Mouse (Mus musculus) heart, embryonic 12.5 days (tissue): Measurements from ENCODE around the gene Wdr34. TPM values are rescaled to one million over a fixed set of nuclear protein-coding genes. Genes with fewer than 3 reads are reported as not detected.

ENCODE experiments used
- ATAC-seq: fragments of 200-750 bp; cut with Nextera tagmentation; 2 replicates; pipeline ENCODE4 v1.8.0; 2017; ENCODE audit warnings: moderate TSS enrichment, moderate library complexity; ENCODE audit not compliant: insufficient number of reproducible peaks, low FRiP score
- H3K27ac ChIP-seq: fragments of 300-500 bp; sonication (generic); 2 replicates; pipeline ENCODE4 v1.5.1; 2016; ENCODE audit warnings: mild to moderate bottlenecking, moderate library complexity; ENCODE audit not compliant: poor library complexity, severe bottlenecking
- H3K27me3 ChIP-seq: fragments of 300-500 bp; sonication (generic); replicated peaks from 2 replicates; pipeline ENCODE4 v1.6.1; 2016; ENCODE audit warnings: mild to moderate bottlenecking, moderate library complexity
- H3K36me3 ChIP-seq: fragments of 300-500 bp; sonication (generic); 2 replicates; pipeline ENCODE4 v1.6.1; 2016; ENCODE audit warnings: mild to moderate bottlenecking, moderate library complexity
- H3K4me1 ChIP-seq: fragments of 300-500 bp; sonication (generic); replicated peaks from 2 replicates; pipeline ENCODE4 v1.6.1; 2016; ENCODE audit warnings: mild to moderate bottlenecking
- H3K4me2 ChIP-seq: fragments of 300-500 bp; sonication (generic); 2 replicates; pipeline ENCODE4 v1.6.1; 2016; ENCODE audit warnings: mild to moderate bottlenecking, moderate library complexity
- H3K4me3 ChIP-seq: fragments of 300-500 bp; sonication (generic); 2 replicates; pipeline ENCODE4 v1.5.1; 2016; ENCODE audit warnings: mild to moderate bottlenecking
- H3K9ac ChIP-seq: fragments of 300-500 bp; sonication (generic); 2 replicates; pipeline ENCODE4 v1.6.1; 2016; ENCODE audit warnings: mild to moderate bottlenecking, moderate library complexity
- H3K9me3 ChIP-seq: fragments of 300-500 bp; sonication (generic); replicated peaks from 2 replicates; pipeline ENCODE4 v1.6.1; 2016; ENCODE audit warnings: mild to moderate bottlenecking, moderate library complexity
- WGBS: fragments of 180-500 bp; shearing (Covaris S2); methylation state at CpG from one replicate; pipeline ENCODE4 v1.1.7; 2016; 5-methylcytosine and 5-hydroxymethylcytosine counted together
- polyA plus RNA-seq: library from polyadenylated mRNA; unstranded; fragments of >200 nt; fragmentation: Nextera tagmentation; extraction: Ambion mirVana; gene quantifications from 2 replicates; pipeline ENCODE4 v1.2.1, GENCODE M21; 2016

The Wdr34 gene
- polyA plus RNA-seq, 1 experiment from 2014 or later = 15.9 TPM

DNA sequence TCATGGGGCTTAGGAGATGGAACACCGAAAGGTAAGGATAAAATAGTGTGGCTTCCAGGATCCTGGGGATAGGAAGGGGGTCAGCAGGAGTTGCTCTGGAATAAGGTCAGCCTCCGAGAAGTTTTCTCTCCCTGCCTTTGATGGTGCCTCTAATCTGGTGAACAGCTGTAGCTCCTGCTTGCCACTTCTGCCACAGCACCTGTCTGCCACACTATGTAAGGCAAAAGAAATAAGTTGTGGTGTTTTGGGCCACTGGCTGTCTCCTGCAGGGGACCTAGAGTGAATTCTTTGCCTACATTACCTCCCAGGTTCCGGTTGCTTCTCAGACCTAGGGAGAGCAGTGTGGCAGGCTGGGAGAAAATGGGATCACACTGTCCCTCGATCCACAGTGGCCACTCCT lies 30.1 kb upstream of the Wdr34 start:
- Histone ChIP-seq H3K4me1 (peaks cover 28% of the 10 kb centered on the region), H3K9me3 (no peaks in the 10 kb centered on the region), H3K27me3 (no peaks in the 10 kb centered on the region), H3K4me3 (peak overlapping the region; percentile 59), H3K36me3 (0 out of 2 replicates have a peak, but pooled peaks cover 8% of the 10 kb centered on the region), H3K4me2 (peak overlapping the region; percentile 93), H3K27ac (peak overlapping the region; percentile 91), H3K9ac (peak overlapping the region; percentile 52)
- ATAC-seq = no peak
- 63% methylated on average over 4 of the region's 4 CpGs for WGBS

DNA sequence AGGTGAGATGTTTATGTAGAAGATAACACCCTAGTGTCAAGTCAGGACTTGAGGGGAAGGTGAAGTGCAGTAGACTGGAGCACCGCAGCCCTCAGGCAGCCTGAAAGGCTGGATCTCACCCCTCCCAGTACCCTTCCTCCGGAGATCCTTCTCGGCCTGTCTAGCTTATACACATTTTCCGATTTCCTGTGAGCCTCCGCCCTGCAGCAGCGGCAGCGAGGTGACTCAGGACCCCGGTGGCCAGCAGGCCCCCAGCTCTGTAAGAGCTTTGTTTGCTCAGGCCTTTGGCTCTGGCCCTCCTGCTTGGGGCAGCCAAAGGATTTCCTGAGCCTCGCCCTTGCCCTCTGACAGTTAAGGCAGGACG lies 29.6 kb upstream of the Wdr34 start:
- H3K9ac ChIP-seq = peak overlapping the region; percentile 52; the same call in 1 of the 2 replicates
- ATAC-seq = peak; percentile 71
- H3K4me2 ChIP-seq = peak overlapping the region; percentile 93
- 14% methylated on average over 10 of the region's 10 CpGs for WGBS
- H3K4me1 ChIP-seq = peaks cover 28% of the 10 kb centered on the region
- no peaks in the 10 kb centered on the region for H3K27me3 ChIP-seq
- peaks cover 10% of the 10 kb centered on the region for H3K36me3 ChIP-seq
- no peaks in the 10 kb centered on the region for H3K9me3 ChIP-seq
- H3K27ac ChIP-seq = peak overlapping the region; percentile 91
- peak overlapping the region; percentile 59 for H3K4me3 ChIP-seq

DNA sequence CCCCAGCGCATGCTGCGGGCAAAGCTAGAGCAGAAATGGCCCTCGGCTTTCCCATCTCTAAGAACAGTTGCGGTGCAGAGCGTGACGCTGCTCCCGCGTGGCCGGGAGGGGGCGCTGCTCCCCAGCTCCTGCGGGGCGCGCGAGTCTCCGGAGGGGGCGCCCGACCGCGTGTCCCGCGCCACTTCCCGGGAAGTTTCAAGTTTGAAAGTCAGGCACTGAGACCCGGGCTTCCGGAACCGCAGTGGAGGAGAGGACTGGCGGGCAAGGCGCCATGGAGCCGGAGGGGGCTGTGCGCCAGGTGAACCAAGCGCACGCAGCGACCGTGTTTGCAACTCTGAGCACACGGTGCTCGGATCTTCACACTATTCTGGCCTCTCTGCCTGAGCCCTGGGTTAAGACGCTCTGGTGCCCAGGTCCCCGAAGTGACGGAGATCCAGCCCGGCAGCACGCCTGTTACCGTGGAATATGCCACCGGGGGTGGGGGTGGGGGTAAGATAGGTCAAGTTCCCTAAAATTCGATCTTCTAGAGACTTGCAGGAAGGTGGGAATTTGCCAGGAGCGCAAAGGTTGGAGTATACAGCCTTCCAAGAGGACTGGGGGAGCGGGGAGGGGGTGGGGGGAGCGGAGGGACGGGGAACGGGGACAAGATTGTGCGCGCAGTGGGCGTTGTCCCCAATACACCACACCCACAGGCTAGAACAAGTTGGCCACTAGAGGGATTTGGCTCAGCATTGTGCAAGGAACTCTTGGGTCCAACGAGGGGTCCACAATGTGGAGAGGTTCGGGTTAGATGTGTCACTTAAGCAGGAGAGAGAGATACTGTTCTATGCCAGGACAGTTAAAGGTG lies 29.0 kb upstream of the Wdr34 start, which contains the start of gene Pkn3:
Gene Pkn3, plus strand, starts transcription at position 183 of the 847 bp plus-strand sequence.
- H3K4me3 ChIP-seq = peak within 1 kb of the TSS; percentile 59
- H3K9ac ChIP-seq = peak within 1 kb of the TSS; percentile 77
- no peaks in the 10 kb centered on the region for H3K27me3 ChIP-seq
- peak; percentile 75 for ATAC-seq
- H3K36me3 ChIP-seq = peaks cover 16% of the 10 kb centered on the region
- peak within 1 kb of the TSS; percentile 91 for H3K27ac ChIP-seq
- 1% methylated on average over 53 of the region's 53 CpGs for WGBS
- peaks cover 28% of the 10 kb centered on the region for H3K4me1 ChIP-seq
- H3K4me2 ChIP-seq = peak within 1 kb of the TSS; percentile 93
- no peaks in the 10 kb centered on the region for H3K9me3 ChIP-seq

DNA sequence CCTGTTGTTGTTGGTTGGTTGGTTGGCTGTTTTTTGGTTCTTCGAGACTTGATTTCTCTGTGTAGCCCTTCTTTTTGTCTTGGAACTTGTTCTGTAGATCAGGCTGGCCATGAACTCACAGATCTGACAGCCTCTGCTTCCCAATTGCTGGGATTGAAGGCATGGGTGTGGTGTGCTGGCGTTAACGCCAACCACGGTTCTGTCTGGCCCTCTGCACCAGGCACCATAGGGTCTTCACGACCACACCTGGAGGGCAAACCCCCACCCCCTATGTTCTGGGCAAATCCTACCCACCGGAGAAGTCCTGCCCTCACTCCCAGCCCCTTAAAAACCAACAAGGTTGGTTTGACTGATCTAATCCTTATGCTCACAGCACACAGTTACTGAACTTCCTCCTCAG lies 28.3 kb upstream of the Wdr34 start:
- WGBS = 67% methylated on average over 6 of the region's 6 CpGs
- Histone ChIP-seq H3K4me2 (peak overlapping the region; percentile 93), H3K4me3 (peak overlapping the region; percentile 59), H3K27me3 (no peaks in the 10 kb centered on the region), H3K9me3 (no peaks in the 10 kb centered on the region), H3K9ac (peak overlapping the region; percentile 77; the same call in 1 of the 2 replicates), H3K27ac (no peak overlapping the region), H3K36me3 (peaks cover 19% of the 10 kb centered on the region), H3K4me1 (peaks cover 28% of the 10 kb centered on the region)
- ATAC-seq = no peak

DNA sequence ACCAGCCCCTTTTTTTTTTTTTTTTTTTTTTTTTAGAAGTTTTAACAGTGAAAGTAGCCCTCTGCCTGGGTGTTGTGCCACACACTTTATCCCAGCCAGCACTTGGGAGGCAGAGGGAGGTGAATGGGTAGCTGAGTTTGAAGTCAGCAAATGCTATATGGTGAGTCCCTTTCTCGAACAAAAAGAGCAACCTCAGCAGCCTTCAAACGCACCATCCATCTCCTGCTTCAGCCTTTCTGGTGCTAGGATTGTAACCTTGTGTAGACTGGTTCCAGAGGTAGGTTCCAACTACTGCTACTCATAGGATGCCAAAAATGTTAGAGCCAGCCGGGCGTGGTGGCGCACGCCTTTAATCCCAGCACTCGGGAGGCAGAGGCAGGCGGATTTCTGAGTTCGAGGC lies 27.8 kb upstream of the Wdr34 start:
- H3K9ac ChIP-seq = no peak overlapping the region
- no peaks in the 10 kb centered on the region for H3K27me3 ChIP-seq
- no peak for ATAC-seq
- H3K4me3 ChIP-seq = no peak overlapping the region
- peaks cover 19% of the 10 kb centered on the region for H3K36me3 ChIP-seq
- H3K27ac ChIP-seq = no peak overlapping the region
- no peaks in the 10 kb centered on the region for H3K9me3 ChIP-seq
- H3K4me1 ChIP-seq = peaks cover 28% of the 10 kb centered on the region
- 93% methylated on average over 9 of the region's 9 CpGs for WGBS
- no peak overlapping the region for H3K4me2 ChIP-seq

DNA sequence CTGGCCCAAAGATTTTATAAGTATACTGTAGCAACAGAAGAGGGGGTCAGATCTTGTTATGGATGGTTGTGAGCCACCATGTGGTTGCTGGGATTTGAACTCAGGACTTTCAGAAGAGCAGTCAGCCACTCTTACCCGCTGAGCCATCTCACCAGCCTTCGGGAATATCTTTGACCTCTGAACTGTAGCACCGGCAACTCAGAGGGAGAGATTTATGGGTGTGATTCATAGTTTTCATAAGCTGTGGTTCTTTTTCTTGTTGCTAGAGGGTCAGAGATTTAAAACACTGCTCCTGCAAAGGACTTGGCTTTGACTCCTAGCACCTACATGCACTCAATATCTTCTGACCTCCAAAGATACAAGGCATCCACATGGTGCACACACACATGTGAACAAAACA lies 26.9 kb upstream of the Wdr34 start:
- H3K36me3 ChIP-seq = peaks cover 19% of the 10 kb centered on the region
- H3K9me3 ChIP-seq = no peaks in the 10 kb centered on the region
- no peak overlapping the region for H3K27ac ChIP-seq
- WGBS = 74% methylated on average over 3 of the region's 3 CpGs
- H3K4me2 ChIP-seq = no peak overlapping the region
- no peak overlapping the region for H3K9ac ChIP-seq
- H3K4me1 ChIP-seq = peaks cover 27% of the 10 kb centered on the region
- ATAC-seq = no peak
- no peaks in the 10 kb centered on the region for H3K27me3 ChIP-seq
- H3K4me3 ChIP-seq = no peak overlapping the region

DNA sequence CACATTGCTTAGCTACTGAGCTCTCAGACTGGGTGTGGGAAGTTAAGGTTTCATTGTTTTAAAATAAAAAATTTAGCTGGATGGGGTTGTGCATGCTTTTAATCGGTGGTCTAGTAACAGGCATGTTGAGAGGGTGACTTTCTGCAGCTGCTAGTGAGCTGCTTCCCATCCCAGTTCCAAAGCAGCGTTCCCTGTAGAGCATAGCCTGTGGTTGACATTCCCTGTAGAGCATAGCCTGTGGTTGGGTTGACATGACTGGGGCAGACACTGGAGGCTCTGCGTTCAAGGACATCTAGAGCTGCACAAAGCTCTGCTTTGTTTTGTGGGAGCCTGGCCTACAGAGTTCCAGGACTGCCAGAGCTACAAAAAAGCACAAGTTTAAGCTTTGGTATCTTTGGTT lies 24.6 kb upstream of the Wdr34 start:
- ATAC-seq = no peak
- Histone ChIP-seq H3K4me2 (no peak overlapping the region), H3K27ac (no peak overlapping the region), H3K9ac (no peak overlapping the region), H3K4me3 (no peak overlapping the region), H3K27me3 (no peaks in the 10 kb centered on the region), H3K4me1 (peaks cover 8% of the 10 kb centered on the region), H3K9me3 (no peaks in the 10 kb centered on the region), H3K36me3 (peaks cover 39% of the 10 kb centered on the region)
- WGBS = 82% methylated on average over 3 of the region's 3 CpGs

DNA sequence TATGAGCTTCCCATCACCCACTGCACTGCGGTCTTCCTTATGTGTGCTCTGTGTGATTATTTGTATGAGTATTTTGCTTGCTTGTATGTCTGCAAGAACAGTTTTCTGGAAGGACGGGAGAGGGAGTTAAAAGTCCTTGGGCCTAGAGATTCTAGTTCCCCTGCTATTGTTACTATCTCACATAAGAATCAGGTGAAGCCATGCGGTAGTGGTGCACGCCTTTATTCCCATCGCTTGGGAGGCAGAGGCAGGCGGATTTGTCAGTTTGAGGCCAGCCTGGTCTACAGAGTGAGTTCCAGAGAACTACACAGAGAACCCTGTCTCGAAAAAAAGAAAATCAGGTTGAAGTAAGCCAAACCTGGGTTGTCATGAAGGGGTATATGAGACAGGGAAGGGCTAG lies 24.2 kb upstream of the Wdr34 start:
- no peak overlapping the region for H3K27ac ChIP-seq
- 79% methylated on average over 7 of the region's 7 CpGs for WGBS
- ATAC-seq = no peak

DNA sequence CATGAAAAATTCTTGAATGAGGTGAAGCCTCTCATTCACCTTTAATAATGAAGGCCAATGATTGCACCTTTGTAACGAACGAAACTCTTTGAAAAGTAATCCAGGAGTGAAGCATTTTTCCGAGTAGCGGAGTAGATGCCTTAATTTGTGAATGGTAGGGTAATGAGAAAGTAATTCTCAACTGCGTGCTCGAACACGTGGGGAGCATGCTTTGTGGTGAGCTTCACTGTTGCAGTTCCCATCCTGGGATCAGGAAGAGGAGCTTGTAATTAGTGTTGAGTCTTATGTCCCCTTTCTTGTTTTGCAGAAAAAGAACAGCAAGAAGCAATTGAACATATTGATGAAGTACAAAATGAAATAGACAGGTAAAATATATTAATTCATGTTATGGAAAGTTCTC lies 19.3 kb upstream of the Wdr34 start:
- ATAC-seq = no peak
- H3K27ac ChIP-seq = no peak overlapping the region
- H3K36me3 ChIP-seq = peaks cover 37% of the 10 kb centered on the region
- 42% methylated on average over 7 of the region's 7 CpGs for WGBS
- peaks cover 31% of the 10 kb centered on the region for H3K4me1 ChIP-seq
- peak overlapping the region; percentile 67 for H3K4me2 ChIP-seq
- H3K9me3 ChIP-seq = no peaks in the 10 kb centered on the region
- H3K4me3 ChIP-seq = peak overlapping the region; percentile 90
- H3K27me3 ChIP-seq = no peaks in the 10 kb centered on the region
- H3K9ac ChIP-seq = peak overlapping the region; percentile 99

More for the DNA sequence above, 24.2 kb upstream of the Wdr34 start:
- Histone ChIP-seq H3K4me1 (peaks cover 8% of the 10 kb centered on the region), H3K4me2 (no peak overlapping the region), H3K27me3 (no peaks in the 10 kb centered on the region), H3K9me3 (no peaks in the 10 kb centered on the region), H3K4me3 (no peak overlapping the region), H3K9ac (no peak overlapping the region), H3K36me3 (peaks cover 43% of the 10 kb centered on the region)

DNA sequence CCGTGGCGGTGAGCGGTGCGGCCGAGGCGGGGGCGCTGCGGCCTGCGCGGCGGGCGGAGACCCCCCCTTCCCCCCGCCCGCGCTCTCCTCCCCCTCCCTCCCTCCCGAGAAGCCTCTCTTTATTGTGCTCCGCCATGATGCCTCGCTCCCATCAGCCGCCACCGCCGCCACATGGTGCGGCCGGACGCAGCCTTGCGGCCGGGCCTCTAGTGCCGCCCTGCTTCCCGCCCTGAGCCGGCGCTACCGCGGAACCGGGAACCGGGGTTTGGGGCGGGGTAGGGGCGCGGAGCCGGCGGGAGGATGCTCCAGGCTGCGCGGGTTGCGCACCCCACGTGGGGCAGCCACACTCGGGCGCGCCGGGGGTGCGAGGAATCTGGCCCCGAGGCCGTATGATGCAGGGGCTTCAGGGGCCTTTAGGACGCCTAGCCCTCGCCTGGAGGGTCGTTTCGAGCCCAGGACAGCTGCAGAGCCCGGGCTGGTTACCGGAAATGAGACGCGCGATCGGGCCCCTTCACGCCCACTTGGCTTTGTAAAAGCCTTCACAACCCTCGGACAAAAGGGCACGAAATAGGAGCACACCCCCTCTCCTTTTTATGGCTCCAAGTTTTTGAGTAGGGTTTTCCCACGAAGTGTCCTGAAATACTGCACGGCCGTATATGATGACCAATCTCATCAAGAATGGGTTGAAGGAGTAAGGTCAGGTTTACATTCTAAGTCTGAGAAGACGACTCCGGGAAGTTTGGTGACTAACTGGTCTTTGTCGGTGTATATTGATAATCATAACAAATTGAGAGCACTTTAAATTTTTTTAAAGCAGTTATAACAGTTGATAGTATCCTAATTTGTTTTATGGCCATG lies 18.6 kb upstream of the Wdr34 start:
- ATAC-seq = peak; percentile 23
- peaks cover 31% of the 10 kb centered on the region for H3K36me3 ChIP-seq
- peak overlapping the region; percentile 99 for H3K9ac ChIP-seq
- H3K4me3 ChIP-seq = peak overlapping the region; percentile 90
- H3K9me3 ChIP-seq = no peaks in the 10 kb centered on the region
- H3K4me1 ChIP-seq = peaks cover 31% of the 10 kb centered on the region
- H3K4me2 ChIP-seq = peak overlapping the region; percentile 67
- H3K27me3 ChIP-seq = no peaks in the 10 kb centered on the region
- H3K27ac ChIP-seq = peak overlapping the region; percentile 100
- WGBS = under 1% methylated on average over 51 of the region's 69 CpGs
